Mouse (Mus musculus): Measurements from ENCODE around the gene Car5b. TPM values are rescaled to one million over a fixed set of nuclear protein-coding genes. Genes with fewer than 3 reads are reported as not detected.

Car5b gene
- total RNA-seq, 2 experiments from 2014 or later: not detected

DNA sequence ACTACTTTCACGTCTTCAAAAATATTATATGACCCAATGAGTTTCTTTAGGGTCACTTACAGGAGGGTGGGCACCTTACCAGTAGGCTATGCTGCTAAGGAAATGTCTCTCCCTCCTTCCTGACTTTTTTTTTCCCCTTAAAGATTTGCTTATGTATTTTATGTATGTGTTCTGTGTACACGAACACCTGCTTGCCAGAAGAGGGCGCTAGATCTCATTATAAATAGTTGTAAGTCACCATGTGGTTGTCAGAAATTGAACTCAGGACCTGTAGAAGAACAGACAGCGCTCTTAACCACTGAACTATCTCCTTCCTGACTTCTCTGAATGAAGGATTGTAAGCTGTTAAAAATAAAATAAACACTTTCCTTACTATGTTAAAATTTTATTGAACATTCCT lies 46.3 kb downstream of the Car5b start:
- ATAC-seq (replicated peaks; ENCODE audit: low FRiP score, poor library complexity, severe bottlenecking): no peak

DNA sequence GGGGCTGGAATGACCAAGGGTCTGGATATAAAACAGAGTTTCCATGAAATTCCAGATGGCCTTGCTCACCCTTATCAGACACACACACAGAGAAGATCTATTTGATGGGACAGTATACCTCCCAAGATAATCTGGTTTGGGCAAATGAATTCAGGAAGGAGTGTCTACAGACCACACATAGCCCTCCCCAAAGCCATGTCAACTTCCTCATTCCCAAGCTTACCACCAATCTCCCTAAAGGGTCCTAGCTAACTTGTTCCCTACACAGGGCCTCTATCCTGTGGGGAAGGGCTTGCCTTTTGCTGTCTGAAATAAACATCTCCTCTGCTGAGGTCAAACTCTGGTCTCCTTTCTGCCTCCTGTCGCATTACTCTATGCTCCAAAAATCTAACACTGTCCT lies 46.7 kb downstream of the Car5b start:
- ATAC-seq (replicated peaks; ENCODE audit: low FRiP score, poor library complexity, severe bottlenecking): no peak

DNA sequence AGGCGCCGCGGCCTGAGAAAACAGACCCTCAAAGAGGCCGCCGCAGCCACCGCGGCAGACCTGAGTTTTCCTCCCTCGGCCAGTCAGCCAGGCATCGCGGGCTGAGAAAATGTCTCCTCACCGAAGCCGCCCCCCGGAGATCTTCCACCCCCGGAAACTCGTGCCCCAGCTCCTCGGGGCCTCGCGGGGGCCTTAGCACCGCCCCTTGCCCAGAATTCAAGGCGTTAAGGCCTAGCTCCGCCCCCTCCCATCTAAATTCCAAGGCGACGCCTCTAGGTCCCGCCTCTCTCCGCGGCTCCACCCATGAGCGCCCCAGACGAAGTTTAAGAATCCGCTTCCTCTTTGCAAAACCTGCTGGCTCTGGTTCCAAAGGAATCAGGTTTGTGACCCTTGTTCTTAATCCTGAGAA lies 69.3 kb downstream of the Car5b start, which contains the start of gene Zrsr2:
Gene Zrsr2 (minus strand): TSS at position 195 of the 409 bp plus-strand sequence.
- ATAC-seq (replicated peaks; ENCODE audit: low FRiP score, poor library complexity, severe bottlenecking): peak; percentile 91

DNA sequence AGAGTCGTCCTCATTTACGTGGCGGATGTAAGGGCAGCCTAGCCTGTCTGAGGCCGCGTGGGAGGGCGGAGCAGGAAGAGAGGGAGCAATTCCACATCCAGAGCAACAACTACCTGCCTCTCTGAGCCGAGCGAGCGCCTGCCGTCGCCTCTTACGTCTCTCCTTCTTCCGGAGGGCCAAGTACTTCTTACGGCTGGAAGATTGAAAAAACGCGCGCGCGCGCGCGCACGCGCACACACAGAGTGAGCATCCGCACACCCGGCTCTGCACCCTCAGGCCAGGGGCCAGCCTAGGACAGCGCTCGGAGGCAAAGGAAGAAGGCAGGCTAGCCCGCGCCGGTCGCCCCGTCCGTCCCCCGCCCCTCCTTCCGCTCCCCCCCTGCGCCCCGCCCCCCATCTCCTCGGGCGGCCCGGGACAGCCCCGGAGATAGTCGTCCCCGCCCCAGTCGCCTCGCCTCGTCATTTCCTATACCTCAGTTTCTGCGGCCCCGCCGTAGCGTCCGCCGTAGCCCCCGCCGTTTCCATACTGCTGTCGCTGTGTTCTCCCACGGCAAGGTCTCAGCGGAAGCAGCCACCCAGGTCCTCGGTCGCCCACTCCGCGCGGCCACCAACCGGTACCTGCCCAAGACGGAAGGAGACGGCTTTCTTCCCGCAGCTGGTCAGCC lies 69.9 kb downstream of the Car5b start:
- ATAC-seq (replicated peaks; ENCODE audit: low FRiP score, poor library complexity, severe bottlenecking): peak; percentile 87

DNA sequence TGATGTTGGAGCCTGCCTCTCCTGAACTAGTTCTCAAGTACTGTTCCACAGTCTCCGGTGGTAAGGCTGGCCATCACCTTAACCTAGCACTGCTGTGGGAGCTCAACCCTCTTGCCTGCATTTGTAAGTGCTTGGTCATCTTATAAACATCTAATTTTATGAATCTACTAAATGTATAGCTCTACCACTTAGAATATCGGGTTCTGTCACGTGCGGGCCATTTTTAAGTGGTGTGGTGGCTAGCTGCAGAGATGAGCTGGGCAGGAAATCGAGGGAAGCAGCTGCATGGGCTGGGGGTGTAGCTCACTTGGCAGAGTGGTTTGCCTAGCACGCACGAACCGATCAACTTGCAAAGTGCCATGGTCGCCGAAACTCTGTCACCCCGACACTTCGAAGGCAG lies 70.4 kb downstream of the Car5b start:
- peak; percentile 17 for ATAC-seq (replicated peaks; ENCODE audit: low FRiP score, poor library complexity, severe bottlenecking)

DNA sequence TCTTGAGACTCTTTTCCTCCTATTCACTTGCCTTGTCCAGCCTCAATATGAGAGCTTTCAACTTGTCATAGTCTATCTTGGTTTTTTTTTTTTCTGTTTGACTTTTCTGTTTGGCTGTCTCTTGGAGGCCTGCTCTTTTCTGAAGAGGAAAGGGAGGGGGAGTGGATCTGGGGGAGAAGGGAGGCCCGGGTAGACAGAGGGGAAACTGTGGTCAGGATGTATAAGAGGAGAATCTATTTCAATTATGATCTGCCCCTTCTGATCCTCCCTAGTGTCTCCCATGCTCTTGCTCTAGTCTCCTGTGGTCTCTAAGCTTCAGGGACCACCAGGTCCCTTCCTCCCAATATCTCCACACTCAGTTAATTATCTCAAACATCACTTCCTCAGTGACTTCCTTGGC lies 76.2 kb downstream of the Car5b start:
- ATAC-seq (replicated peaks; ENCODE audit: low FRiP score, poor library complexity, severe bottlenecking): no peak

DNA sequence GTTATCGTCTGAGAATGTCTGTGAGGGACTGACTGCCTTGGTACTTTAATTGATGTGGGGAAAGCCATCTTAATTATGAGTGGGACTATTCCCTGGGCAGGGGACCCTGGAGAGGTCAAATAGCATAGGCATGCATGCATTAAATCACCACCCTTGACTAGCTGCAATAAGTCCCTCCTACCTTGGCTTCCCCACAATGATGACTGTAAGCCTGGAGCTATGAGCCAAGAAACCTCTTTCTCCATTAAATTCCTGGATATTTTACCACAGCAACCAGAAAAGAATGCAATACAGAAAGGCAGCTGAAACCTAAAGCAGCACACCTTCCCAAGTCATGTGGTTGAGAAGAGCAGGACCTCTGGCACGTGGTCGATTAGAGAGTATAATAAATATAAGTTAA lies 83.4 kb downstream of the Car5b start:
- ATAC-seq (replicated peaks; ENCODE audit: low FRiP score, poor library complexity, severe bottlenecking): no peak

DNA sequence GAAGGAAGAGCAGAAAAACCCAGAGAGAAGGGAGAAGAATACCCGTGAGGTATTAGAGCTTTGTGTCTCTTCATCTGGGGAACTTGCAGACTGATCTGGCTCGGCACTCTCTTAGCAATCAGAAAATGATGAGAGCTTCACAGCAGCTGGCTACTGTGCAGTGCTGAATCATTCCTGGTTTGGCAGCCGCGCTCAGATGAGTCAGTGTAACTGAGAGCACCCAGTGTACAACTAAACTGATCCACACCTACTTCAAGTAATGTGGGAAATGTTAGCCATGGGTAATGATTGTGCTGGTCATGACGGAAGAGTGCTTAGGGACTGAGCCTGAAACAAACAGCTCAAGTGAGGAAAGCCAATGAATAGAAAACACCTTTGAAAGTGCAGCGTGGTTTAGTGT lies 89.2 kb downstream of the Car5b start:
- no peak for ATAC-seq (replicated peaks; ENCODE audit: low FRiP score, poor library complexity, severe bottlenecking)

DNA sequence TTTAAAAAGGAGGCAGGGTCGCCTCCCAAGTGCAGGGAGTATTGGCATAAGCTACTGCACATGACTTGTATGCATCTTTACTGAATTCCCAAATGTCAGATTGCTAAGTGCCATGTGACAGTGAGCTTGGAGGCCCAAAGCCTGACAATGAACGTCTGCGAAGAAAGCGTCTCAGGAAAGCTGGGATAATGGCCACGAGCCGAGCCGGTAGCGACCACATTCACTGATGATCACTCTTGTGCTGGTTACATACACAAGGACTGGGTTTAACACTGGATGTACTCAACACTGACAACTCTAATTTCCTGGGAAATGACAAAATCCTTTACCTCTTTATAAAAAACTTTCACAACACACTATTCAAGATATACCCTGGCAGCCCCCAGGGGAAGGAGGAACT lies 93.1 kb downstream of the Car5b start:
- no peak for ATAC-seq (replicated peaks; ENCODE audit: low FRiP score, poor library complexity, severe bottlenecking)

DNA sequence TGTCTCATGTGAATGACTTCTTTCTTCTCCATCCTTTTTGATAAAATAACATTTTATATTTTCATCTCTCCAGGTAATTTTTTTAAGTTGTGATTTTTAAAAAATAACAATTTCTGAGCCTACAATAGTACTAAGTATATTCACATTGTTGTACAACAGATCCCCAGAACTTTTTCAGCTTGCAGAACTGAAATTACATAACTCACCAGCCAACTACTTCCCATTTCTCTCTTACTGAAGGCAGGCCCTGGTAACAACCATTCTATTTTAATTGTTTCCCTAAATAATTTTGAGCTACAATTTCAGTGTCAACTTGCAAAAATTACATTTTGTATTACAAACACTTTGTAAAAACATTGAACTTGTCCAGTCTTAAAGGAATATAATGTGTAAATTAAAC lies 98.2 kb downstream of the Car5b start:
- ATAC-seq (replicated peaks; ENCODE audit: low FRiP score, poor library complexity, severe bottlenecking): no peak

Other genes with a start within 250 kb of the Car5b start
- 17.3 and 26.0 TPM in 2 replicates for gene Ap1s2, start 119.0 kb downstream of the Car5b start, total RNA-seq (2015; ENCODE audit: low replicate concordance)
- gene Ap1s2, start 119.0 kb downstream of the Car5b start, total RNA-seq (2017; ENCODE audit: low replicate concordance): 8.5 and 14.2 TPM in 2 replicates
- gene Zrsr2, start 69.3 kb downstream of the Car5b start, total RNA-seq (2015; ENCODE audit: low replicate concordance): 26.4 and 50.5 TPM in 2 replicates
- 40.2 and 51.1 TPM in 2 replicates for gene Zrsr2, start 69.3 kb downstream of the Car5b start, total RNA-seq (2017; ENCODE audit: low replicate concordance)
- 18.4 and 19.8 TPM in 2 replicates for gene Siah1b, start 48.5 kb upstream of the Car5b start, total RNA-seq (2015; ENCODE audit: low replicate concordance)
- gene Siah1b, start 48.5 kb upstream of the Car5b start, total RNA-seq (2017; ENCODE audit: low replicate concordance): 17.2 and 20.3 TPM in 2 replicates
- not detected in 2 replicates for gene Cltrn, start 60.8 kb upstream of the Car5b start, total RNA-seq (2015; ENCODE audit: low replicate concordance)
- not detected in 2 replicates for gene Cltrn, start 60.8 kb upstream of the Car5b start, total RNA-seq (2017; ENCODE audit: low replicate concordance)
- not detected in 2 replicates for gene Ace2, start 111.3 kb upstream of the Car5b start, total RNA-seq (2015; ENCODE audit: low replicate concordance)
- gene Ace2, start 111.3 kb upstream of the Car5b start, total RNA-seq (2017; ENCODE audit: low replicate concordance): not detected in 2 replicates
- gene Bmx, start 230.2 kb upstream of the Car5b start, total RNA-seq (2015; ENCODE audit: low replicate concordance): 2.5 TPM in 1 of 2 replicates, not detected in the other
- 0.61 and 3.9 TPM in 2 replicates for gene Bmx, start 230.2 kb upstream of the Car5b start, total RNA-seq (2017; ENCODE audit: low replicate concordance)
- 27.7 and 32.1 TPM in 2 replicates for gene Pir, start 241.4 kb upstream of the Car5b start, total RNA-seq (2015; ENCODE audit: low replicate concordance)
- gene Pir, start 241.4 kb upstream of the Car5b start, total RNA-seq (2017; ENCODE audit: low replicate concordance): 37.7 and 38.7 TPM in 2 replicates